Mouse (Mus musculus): ENCODE results near the gene Glt1d1.

Glt1d1 gene

DNA sequence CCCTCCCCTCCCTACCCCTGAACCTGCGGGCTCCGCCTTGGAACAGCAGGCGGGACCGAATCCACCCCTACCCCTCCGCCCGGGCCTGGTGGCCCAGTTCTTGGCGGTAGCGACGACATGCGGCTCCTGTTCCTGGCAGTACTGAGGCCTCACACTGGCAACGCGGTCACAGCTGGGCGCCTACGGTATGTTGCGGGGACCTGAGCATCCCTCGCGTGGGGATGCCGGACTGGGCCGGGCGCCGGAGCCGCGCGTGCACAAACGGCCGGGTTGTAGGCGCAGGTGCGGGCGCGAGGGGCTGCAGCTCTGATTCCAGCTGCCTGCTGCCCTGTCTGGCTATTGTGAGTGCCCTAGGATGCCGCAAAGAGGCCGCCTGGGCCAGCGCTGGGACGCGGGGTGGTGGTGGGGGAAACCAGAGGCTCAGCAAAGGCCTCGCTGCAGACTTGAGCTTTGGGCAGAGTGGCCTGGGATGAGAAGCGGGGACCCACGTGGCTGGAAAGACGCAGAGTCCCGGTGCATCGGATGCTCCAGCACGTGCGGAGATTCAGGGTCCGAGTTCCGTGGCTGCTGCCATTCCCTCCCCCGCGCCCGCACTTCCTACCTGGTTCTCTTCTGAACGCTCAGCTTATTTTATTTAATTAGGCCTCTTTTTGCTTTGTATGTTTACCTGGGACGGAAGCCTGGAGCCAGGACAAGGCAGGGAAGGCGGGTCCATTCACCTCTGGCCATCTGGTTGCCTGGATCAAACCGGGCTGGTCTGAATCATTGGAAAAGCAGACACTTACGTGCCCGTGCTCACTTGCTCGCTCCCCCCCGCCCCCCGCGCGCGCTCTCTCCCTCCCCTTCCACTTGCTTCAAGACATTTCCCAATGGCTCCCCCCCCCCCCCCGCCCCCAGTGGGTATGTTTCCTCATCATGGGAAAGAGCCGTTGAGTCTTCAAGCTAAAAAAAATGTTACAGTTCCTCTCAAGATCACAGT lies at the start of gene Glt1d1, which contains the start of gene Slc15a4:
TSS of gene Glt1d1 (plus strand) at position 96 of the 979 bp plus-strand sequence.
TSS of gene Slc15a4 (minus strand) at position 731 of the 979 bp plus-strand sequence.
- no peak for DNase-seq (ENCODE audit: low spot score in 2 of 2)

- DNase-seq (ENCODE audit: low spot score in 2 of 2), result no peak
Measured at GRCm38 (mm10) chr5:127583658-127584057, 48.4 kb upstream of the Glt1d1 start.

DNA sequence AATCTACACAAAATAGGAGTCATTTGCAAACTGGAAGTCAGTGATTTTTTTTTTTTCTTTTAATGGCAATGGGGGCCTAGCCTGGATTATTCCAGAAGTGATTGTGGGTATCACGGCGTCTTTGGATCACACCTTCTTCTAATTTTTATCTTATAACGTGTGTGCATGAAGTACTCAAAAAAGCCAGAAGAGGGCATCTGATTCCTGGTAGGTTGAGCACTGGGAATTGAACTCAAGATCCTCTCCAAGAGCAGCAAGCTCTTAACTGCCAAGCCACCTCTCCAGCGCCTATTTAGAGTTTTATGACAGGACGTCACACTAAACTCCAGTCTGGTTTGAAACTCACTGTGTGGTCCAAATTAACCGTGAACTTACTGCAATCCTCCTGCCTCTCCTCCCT lies 44.2 kb upstream of the Glt1d1 start:
- no peak for DNase-seq (ENCODE audit: low spot score in 2 of 2)

GRCm38 (mm10) chr5:127592406-127592805 lies 39.7 kb upstream of the Glt1d1 start:
- no peak for DNase-seq (ENCODE audit: low spot score in 2 of 2)

- DNase-seq (ENCODE audit: low spot score in 2 of 2), result no peak
Measured at GRCm38 (mm10) chr5:127592854-127593253, 39.2 kb upstream of the Glt1d1 start.

DNA sequence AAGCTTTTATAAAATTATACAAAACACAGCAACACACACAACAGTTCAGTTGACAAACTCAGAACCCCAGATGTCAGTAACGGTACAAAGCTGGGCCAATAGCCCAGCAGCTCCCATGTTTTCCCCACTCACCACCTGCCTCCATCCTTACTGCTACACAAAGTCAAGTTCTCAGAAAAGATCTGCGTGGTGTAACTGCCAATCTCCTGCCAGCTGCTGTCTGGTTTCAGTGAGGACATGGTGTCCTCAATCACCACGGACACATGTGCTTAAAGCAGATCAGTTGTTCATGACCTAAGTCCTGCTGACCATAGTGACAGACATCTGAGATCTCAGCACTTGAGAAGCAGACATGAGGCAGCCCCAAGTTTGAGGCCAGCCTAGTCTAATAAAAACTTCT lies 36.4 kb upstream of the Glt1d1 start:
- DNase-seq (ENCODE audit: low spot score in 2 of 2), result no peak

- no peak for DNase-seq (ENCODE audit: low spot score in 2 of 2)
Measured at GRCm38 (mm10) chr5:127596862-127597261, 35.2 kb upstream of the Glt1d1 start.

- no peak for DNase-seq (ENCODE audit: low spot score in 2 of 2)
Measured at GRCm38 (mm10) chr5:127602996-127603395, 29.1 kb upstream of the Glt1d1 start.

DNA sequence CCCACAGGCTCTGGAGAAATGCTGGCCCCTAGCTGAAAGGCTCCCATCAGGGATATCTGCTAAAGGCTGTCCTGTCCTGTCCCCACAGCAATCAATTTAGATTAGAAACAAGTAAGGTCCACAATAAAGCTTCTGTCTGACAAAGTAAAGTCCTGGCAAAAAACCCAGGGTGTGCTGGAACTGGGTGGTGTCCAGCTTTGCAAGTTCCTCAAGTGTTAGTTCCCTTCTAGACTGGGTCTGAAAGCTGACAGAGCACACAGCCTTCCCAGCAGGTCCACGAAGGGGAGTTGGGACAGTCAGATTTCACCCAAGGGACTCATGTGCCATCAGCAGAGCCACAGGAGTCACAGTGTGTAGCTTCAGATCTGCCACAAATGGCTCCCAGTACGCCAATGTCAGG lies 24.6 kb upstream of the Glt1d1 start:
- DNase-seq (ENCODE audit: low spot score in 2 of 2), result no peak

DNA sequence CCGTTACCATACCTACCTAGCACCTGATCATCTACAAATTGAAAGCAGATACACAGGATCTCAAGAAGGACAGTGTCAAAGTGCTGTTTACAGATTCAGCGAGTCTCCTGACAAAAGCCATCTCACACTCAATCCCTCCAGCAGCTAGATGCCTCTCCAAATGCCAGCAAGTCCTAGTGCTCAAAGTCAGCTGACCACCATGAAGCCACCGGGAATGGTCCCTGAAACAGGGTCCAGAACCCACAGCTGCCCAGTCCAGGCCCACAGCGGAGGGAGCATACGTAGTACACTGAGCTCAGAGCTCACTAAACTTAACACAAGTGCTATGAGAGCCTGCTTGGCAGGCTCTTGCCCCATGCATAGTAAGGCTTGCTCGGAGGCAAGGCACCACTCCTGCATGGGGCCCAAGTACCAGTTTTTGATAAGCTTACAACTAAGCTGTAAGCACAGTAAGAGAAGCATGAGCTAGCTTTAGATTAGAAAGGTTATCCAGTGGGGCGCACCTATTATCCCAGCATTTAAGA lies 22.8 kb upstream of the Glt1d1 start:
- DNase-seq (ENCODE audit: low spot score in 2 of 2), result no peak

DNA sequence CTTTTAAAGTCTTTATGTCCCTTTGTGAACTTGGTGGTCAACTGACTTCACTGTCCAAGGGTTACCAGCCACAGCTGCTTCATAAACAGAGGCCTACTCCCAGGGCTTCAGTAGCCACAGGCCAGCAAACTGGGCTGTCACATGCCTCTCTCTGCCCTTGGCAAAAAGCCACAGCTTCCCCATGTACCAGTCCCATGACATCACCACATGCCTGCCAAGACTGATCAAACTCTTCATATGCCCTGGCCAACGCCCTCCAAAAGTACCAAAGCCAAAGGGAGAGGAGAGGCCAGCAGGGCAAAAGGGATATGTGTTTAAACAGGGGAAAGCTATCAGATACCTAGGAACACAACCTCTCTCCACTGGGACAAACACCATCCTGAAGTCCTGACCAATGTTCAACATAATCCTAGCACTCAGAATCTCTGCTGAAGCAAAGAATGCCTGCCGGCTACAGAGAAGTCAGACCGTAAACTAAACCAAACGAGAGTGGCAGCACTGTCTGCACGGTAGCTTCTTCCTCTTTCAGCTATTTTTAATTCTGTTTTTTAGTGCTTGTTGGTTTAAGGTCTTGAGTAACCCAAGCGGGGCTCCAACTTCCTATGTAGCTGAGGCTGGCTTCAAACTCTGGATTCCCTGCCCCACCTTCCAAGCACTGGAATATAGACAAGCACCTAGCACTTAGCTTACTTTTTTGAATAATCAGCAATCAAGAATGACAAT lies 21.1 kb upstream of the Glt1d1 start:
- no peak for DNase-seq (ENCODE audit: low spot score in 2 of 2)

GRCm38 (mm10) chr5:127611881-127612280 lies 20.2 kb upstream of the Glt1d1 start:
- DNase-seq (ENCODE audit: low spot score in 2 of 2), result no peak

DNA sequence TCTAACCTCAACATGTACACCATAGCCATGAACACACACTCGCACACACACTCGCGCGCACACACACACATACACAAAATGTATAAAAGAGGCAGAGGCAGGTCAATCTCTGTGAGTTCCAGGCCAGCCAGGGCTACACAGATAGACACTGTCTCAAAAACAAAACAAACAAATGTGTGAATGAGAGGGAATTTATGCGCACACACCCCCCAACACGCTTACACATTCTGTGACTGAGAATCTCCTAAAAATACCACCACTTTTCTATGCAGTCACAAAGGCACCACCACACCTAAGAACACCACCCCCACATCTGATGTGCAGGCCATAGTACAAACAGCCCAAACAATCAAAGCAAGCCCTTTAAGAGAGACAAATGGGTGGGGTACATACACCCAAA lies 19.7 kb upstream of the Glt1d1 start:
- no peak for DNase-seq (ENCODE audit: low spot score in 2 of 2)

GRCm38 (mm10) chr5:127615459-127615858 lies 16.6 kb upstream of the Glt1d1 start:
- DNase-seq (ENCODE audit: low spot score in 2 of 2), result no peak

- no peak for DNase-seq (ENCODE audit: low spot score in 2 of 2)
Measured at GRCm38 (mm10) chr5:127616151-127616550, 15.9 kb upstream of the Glt1d1 start.

DNA sequence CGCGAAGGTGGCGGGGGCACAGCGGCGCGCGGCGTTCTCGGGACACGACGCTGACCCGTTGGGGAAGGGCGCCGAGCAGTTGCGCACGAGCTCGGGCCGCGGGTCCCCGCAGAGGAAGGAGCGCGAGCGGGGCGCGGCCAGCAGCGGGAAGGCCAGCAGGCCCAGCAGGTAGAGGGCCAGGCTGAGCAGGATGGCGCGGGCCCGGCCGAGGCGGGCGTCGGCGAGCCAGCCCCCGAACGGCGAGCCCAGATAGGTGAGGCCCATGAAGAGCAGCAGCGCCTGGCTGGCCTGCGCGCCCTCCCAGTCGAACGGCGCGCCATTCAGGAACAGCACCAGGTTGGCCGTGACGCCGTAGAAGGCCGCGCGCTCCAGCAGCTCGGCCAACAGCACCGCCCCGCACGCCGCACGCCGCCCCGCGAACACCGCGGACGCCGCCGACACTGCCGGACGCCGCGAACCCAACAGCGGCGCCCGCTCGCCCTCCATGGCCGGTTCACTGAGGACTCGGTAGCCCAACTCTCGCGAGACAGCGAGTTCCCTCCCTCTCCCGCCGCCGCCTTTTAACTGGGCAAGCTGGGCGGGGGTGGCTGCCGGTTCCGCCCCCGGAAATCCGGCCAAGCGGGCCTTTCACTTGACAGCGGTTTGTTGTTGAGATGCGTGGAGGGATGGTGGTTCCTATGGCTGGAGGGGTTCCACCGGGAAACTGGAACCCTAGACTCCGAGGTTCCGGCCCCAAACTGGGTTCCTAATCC lies 15.0 kb upstream of the Glt1d1 start:
- peak; percentile 94 to 96 for DNase-seq (ENCODE audit: low spot score in 2 of 2)

GRCm38 (mm10) chr5:127618834-127619233 lies 13.2 kb upstream of the Glt1d1 start:
- no peak for DNase-seq (ENCODE audit: low spot score in 2 of 2)

GRCm38 (mm10) chr5:127620371-127620770 lies 11.7 kb upstream of the Glt1d1 start:
- DNase-seq (ENCODE audit: low spot score in 2 of 2), result no peak

- no peak for DNase-seq (ENCODE audit: low spot score in 2 of 2)
Measured at GRCm38 (mm10) chr5:127621108-127621507, 11.0 kb upstream of the Glt1d1 start.

DNA sequence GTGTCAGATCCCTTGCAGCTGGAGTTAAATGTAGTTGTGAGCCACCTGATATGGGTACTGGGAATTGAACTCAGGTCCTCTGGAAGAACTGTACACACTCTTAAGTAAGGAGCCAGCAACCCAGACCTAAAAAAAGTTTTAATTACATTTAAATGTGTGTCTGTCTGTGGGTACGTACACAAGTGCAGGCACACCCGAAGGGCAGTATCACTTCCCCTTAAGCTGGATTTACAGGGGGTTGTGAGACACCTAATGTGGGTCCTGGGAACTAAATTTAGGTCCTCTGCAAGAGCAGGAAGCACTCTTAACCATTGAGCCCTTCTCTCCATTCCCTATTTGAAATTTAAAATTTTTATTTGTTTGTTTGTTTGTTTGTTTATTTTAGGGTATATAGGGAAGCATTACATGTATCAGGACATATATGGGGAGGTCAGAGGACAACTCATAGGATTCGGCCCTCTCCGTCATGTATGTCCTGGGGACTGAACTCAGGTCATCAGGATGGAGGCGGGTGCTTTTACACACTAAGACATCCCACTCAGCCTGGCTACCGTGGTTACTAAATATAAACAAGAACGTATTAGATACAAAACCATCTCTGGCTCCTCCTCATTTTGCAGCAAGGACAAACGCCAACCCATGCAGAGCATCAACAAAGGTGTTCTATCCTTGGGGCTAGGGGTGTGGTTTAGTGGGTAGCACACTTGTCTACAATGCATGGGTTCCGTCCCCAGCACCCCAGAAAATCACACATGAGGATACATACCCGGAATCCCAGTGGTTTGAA lies 7.4 kb upstream of the Glt1d1 start:
- DNase-seq (ENCODE audit: low spot score in 2 of 2), result no peak

DNA sequence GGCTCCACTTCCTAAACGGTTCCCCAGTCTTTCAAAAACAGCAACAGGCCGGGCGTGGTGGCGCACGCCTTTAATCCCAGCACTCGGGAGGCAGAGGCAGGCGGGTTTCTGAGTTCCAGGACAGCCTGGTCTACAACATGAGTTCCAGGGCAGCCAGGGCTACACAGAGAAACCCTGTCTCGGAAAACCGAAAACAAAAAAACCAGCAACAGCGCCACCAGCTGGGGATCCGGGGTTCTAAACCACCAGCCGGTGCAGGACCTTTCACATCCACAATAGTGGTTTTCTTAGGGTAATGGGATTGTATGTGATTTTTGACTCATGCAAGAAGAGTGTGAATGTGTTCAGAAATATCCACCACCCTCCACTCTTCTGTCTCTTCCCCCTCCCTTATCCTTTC lies 4.8 kb upstream of the Glt1d1 start:
- DNase-seq (ENCODE audit: low spot score in 2 of 2), result no peak
